Mouse (Mus musculus): ENCODE data around the gene Nuak1. TPM values are rescaled to one million over a fixed set of nuclear protein-coding genes. Genes with fewer than 3 reads are reported as not detected.

Gene Nuak1
- polyA plus RNA-seq, 1 experiment = 5.7 TPM

DNA sequence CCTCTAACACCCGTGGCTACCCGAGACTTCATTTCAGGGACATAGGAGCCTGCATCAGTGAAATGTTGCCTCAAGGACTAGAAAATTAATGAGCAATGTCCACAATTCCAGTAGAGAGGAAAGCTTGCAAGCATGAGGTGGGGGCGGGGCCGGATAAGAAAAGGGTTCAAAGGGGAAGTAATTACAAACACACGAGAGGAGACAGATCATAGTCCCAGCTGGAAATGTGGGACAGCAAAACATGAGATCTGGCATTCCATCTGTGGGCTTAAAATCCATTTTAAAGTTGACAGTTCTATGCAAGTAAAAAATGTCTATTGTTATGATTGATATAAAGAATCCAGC, 40.9 kb upstream of the Nuak1 start:
- Histone ChIP-seq H3K27ac (ENCODE audit: control insufficient read depth, insufficient read depth, low read length) (no peak overlapping the region), H3K36me3 (ENCODE audit: control insufficient read depth, insufficient read depth, low read length) (no peaks in the 10 kb centered on the region), H3K4me1 (replicated peaks; ENCODE audit: control insufficient read depth, insufficient read depth, low read length) (no peaks in the 10 kb centered on the region), H3K4me3 (ENCODE audit: control insufficient read depth, insufficient read depth, low read length) (no peak overlapping the region), H3K27me3 (ENCODE audit: control insufficient read depth, insufficient read depth, low read length) (no peaks in the 10 kb centered on the region)
- TF ChIP-seq POLR2A (IDR thresholded peaks at IDR 0.05; ENCODE audit: control insufficient read depth, extremely low read depth, insufficient read depth, low read length, poor library complexity) = no peak
- TF ChIP-seq CTCF (IDR thresholded peaks at IDR 0.05; ENCODE audit: borderline replicate concordance, control insufficient read depth, extremely low read depth, insufficient read depth, low read length, poor library complexity) = no peak
- WGBS = 83% methylated on average over 5 of the region's 5 CpGs
- no peak for DNase-seq

DNA sequence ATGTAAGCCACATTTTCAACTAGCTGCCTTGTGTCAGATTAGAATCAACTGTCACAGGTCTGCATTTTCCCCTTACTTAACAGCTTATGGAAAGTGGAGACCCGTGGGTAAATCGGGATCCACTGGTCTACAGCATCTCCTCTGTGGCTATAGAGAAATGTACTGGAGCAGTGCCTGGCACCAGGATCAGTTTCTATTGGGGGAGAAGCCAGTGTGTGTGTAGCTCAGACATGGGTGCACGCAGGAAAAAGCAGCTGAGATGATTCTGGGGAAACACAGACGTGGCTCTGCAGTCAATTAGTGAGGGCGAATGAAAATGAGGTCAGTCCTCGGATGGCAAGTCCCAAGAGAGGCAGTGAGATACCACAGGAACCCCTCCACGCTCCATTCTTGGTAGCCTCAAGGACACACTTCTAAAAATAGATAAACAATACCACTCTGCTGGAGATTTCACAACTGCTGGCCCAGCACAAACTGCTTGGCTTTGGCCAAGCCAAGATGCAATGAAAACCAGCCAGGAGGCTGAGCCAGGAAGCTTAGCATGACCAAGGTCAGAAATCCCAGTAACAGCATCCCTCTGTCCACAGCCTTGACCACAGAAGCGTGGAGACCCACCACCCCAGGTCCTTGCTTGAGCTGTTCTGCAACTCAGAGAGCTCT, 40.4 kb upstream of the Nuak1 start:
- TF ChIP-seq POLR2A (IDR thresholded peaks at IDR 0.05; ENCODE audit: control insufficient read depth, extremely low read depth, insufficient read depth, low read length, poor library complexity) (no peak), CTCF (IDR thresholded peaks at IDR 0.05; ENCODE audit: borderline replicate concordance, control insufficient read depth, extremely low read depth, insufficient read depth, low read length, poor library complexity) (no peak)
- Histone ChIP-seq H3K27ac (ENCODE audit: control insufficient read depth, insufficient read depth, low read length) (no peak overlapping the region), H3K27me3 (ENCODE audit: control insufficient read depth, insufficient read depth, low read length) (no peaks in the 10 kb centered on the region), H3K36me3 (ENCODE audit: control insufficient read depth, insufficient read depth, low read length) (no peaks in the 10 kb centered on the region), H3K4me1 (replicated peaks; ENCODE audit: control insufficient read depth, insufficient read depth, low read length) (no peaks in the 10 kb centered on the region), H3K4me3 (ENCODE audit: control insufficient read depth, insufficient read depth, low read length) (no peak overlapping the region)
- no peak for DNase-seq
- 76% methylated on average over 8 of the region's 8 CpGs for WGBS

DNA sequence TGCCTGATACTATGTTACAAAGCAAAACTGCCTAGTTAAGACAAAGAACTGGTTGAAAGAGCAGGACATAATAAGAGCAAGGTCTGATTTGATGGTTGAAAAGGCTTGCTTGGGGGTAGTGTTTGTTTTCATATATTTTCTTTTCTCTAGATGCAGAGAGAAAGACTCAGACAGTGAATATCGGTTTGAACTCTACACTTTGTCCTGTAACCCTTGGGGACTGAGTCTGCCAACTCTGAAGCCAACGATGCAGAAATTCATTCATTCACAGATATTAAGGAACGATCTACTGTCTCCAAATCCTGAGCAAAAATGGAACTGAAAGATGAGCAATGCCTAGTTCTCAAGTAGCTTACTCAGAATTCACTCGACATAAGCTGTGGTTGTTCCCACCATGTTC, 39.7 kb upstream of the Nuak1 start:
- no peaks in the 10 kb centered on the region for H3K27me3 ChIP-seq (ENCODE audit: control insufficient read depth, insufficient read depth, low read length)
- no peak overlapping the region for H3K27ac ChIP-seq (ENCODE audit: control insufficient read depth, insufficient read depth, low read length)
- H3K36me3 ChIP-seq (ENCODE audit: control insufficient read depth, insufficient read depth, low read length) = no peaks in the 10 kb centered on the region
- 90% methylated on average over 4 of the region's 4 CpGs for WGBS
- no peak for DNase-seq
- TF ChIP-seq CTCF (IDR thresholded peaks at IDR 0.05; ENCODE audit: borderline replicate concordance, control insufficient read depth, extremely low read depth, insufficient read depth, low read length, poor library complexity) (no peak), POLR2A (IDR thresholded peaks at IDR 0.05; ENCODE audit: control insufficient read depth, extremely low read depth, insufficient read depth, low read length, poor library complexity) (no peak)
- no peaks in the 10 kb centered on the region for H3K4me1 ChIP-seq (replicated peaks; ENCODE audit: control insufficient read depth, insufficient read depth, low read length)
- H3K4me3 ChIP-seq (ENCODE audit: control insufficient read depth, insufficient read depth, low read length) = no peak overlapping the region

DNA sequence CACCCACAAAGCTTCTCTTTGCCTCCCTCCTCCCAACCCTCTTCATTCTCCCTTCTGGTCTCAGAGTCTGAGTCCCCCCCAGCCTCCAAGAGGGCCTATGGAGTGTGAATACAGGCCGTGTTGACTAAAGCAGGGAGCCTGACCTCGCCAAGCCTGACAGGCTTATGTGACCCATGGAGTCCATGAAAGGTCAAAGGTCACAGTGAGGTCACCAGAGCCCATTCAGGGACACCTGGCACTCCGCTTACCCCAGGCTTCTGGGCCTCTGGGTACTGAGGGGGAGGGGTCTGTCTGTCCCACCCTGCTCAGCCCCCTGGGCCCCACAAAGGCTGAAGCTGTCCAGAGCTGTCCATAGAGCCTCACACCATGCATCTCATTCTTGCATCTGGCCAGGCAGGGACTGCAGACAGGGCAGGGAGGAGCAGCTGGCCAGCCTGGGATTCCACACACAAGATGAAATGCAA, 37.2 kb upstream of the Nuak1 start:
- TF ChIP-seq POLR2A (IDR thresholded peaks at IDR 0.05; ENCODE audit: control insufficient read depth, extremely low read depth, insufficient read depth, low read length, poor library complexity) (no peak), CTCF (IDR thresholded peaks at IDR 0.05; ENCODE audit: borderline replicate concordance, control insufficient read depth, extremely low read depth, insufficient read depth, low read length, poor library complexity) (no peak)
- Histone ChIP-seq H3K4me1 (replicated peaks; ENCODE audit: control insufficient read depth, insufficient read depth, low read length) (no peaks in the 10 kb centered on the region), H3K4me3 (ENCODE audit: control insufficient read depth, insufficient read depth, low read length) (no peak overlapping the region), H3K36me3 (ENCODE audit: control insufficient read depth, insufficient read depth, low read length) (no peaks in the 10 kb centered on the region), H3K27me3 (ENCODE audit: control insufficient read depth, insufficient read depth, low read length) (no peaks in the 10 kb centered on the region), H3K27ac (ENCODE audit: control insufficient read depth, insufficient read depth, low read length) (no peak overlapping the region)
- DNase-seq = no peak
- WGBS = 83% methylated on average over 3 of the region's 3 CpGs

DNA sequence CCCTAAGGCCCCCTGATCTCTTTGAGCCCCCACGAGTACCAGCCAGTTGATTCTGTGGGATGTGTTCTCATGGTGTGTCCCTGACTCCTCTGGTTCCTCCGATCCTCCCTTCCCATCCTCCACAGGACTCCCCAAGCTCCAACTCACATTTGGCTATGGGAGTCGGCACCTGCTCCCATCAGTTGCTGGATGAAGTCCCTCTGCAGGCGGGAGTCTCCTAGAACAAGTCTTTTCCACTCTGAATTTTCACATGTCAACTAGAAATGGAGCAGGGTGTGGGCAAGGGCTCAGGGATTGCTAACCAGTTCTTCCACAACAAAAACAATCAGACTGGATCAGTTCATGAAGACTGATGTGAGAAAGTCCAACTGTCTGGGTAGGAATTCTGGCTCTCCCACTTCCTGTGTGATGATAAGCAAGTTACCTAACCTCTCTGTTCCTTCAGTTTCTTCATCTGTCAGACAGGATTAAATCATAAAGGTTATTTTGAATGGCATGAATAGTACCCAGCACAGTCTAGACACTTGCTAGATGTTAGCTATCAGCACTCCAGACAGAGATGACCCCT, 36.7 kb upstream of the Nuak1 start:
- H3K36me3 ChIP-seq (ENCODE audit: control insufficient read depth, insufficient read depth, low read length) = no peaks in the 10 kb centered on the region
- no peak overlapping the region for H3K4me3 ChIP-seq (ENCODE audit: control insufficient read depth, insufficient read depth, low read length)
- no peak for DNase-seq
- TF ChIP-seq CTCF (IDR thresholded peaks at IDR 0.05; ENCODE audit: borderline replicate concordance, control insufficient read depth, extremely low read depth, insufficient read depth, low read length, poor library complexity) = no peak
- no peak for TF ChIP-seq POLR2A (IDR thresholded peaks at IDR 0.05; ENCODE audit: control insufficient read depth, extremely low read depth, insufficient read depth, low read length, poor library complexity)
- no peak overlapping the region for H3K27ac ChIP-seq (ENCODE audit: control insufficient read depth, insufficient read depth, low read length)
- 95% methylated on average over 4 of the region's 4 CpGs for WGBS
- H3K27me3 ChIP-seq (ENCODE audit: control insufficient read depth, insufficient read depth, low read length) = no peaks in the 10 kb centered on the region
- H3K4me1 ChIP-seq (replicated peaks; ENCODE audit: control insufficient read depth, insufficient read depth, low read length) = no peaks in the 10 kb centered on the region

DNA sequence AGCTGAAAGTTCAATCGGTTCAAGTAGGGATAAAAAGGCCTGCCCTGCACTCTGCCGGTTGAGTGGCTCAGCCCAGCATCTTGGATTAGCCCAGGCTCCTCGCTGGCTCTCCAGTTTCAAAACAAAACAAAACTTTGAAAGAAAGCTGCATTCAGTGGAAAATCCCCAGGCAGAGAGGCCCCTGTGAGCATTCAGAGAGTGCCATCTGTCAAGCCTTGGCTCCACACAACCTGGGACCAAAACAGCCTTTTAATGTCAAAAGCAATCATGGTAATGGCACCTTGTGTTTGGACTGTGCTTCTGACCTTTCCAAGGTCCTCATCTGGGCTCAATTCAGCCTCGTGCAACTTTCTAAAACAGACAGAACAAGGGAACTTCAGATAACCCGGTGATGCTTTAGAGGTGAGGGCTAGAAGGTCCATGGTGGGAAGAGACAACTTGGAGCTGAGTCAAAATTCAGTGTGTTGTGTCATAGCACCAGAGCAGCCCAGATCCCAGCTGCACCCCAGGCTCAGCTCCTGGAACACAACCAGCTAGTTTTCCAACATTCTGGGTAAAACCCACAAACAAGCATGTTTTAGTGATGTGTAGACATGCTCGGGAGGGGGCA, 27.3 kb upstream of the Nuak1 start:
- Histone ChIP-seq H3K4me3 (ENCODE audit: control insufficient read depth, insufficient read depth, low read length) (no peak overlapping the region), H3K27ac (ENCODE audit: control insufficient read depth, insufficient read depth, low read length) (no peak overlapping the region), H3K4me1 (replicated peaks; ENCODE audit: control insufficient read depth, insufficient read depth, low read length) (no peaks in the 10 kb centered on the region), H3K36me3 (ENCODE audit: control insufficient read depth, insufficient read depth, low read length) (no peaks in the 10 kb centered on the region), H3K27me3 (ENCODE audit: control insufficient read depth, insufficient read depth, low read length) (no peaks in the 10 kb centered on the region)
- DNase-seq = no peak
- 84% methylated on average over 6 of the region's 6 CpGs for WGBS
- TF ChIP-seq CTCF (IDR thresholded peaks at IDR 0.05; ENCODE audit: borderline replicate concordance, control insufficient read depth, extremely low read depth, insufficient read depth, low read length, poor library complexity) = no peak
- no peak for TF ChIP-seq POLR2A (IDR thresholded peaks at IDR 0.05; ENCODE audit: control insufficient read depth, extremely low read depth, insufficient read depth, low read length, poor library complexity)

Measured in thymus, adult 2 months (tissue).